Mouse (Mus musculus): ENCODE data around the gene Scrn3. TPM values are rescaled to one million over a fixed set of nuclear protein-coding genes. Genes with fewer than 3 reads are reported as not detected.
A peak's percentile ranks its signal among the peaks of the same experiment; 100 is the strongest.

Scrn3 gene
- total RNA-seq, 2 experiments from 2014 or later = 15.1 to 22.8 TPM

- no peak for DNase-seq (ENCODE audit: low spot score in 2 of 2)
Measured at GRCm38 (mm10) chr2:73378326-73378725, 65.9 kb downstream of the Scrn3 start.

- DNase-seq (ENCODE audit: low spot score in 2 of 2) = no peak
Measured at GRCm38 (mm10) chr2:73379656-73380055, 67.3 kb downstream of the Scrn3 start.

- DNase-seq (ENCODE audit: low spot score in 2 of 2) = no peak
Measured at GRCm38 (mm10) chr2:73380298-73380975, 68.0 kb downstream of the Scrn3 start.

GRCm38 (mm10) chr2:73385172-73385571, 72.8 kb downstream of the Scrn3 start:
- DNase-seq (ENCODE audit: low spot score in 2 of 2) = no peak

DNA sequence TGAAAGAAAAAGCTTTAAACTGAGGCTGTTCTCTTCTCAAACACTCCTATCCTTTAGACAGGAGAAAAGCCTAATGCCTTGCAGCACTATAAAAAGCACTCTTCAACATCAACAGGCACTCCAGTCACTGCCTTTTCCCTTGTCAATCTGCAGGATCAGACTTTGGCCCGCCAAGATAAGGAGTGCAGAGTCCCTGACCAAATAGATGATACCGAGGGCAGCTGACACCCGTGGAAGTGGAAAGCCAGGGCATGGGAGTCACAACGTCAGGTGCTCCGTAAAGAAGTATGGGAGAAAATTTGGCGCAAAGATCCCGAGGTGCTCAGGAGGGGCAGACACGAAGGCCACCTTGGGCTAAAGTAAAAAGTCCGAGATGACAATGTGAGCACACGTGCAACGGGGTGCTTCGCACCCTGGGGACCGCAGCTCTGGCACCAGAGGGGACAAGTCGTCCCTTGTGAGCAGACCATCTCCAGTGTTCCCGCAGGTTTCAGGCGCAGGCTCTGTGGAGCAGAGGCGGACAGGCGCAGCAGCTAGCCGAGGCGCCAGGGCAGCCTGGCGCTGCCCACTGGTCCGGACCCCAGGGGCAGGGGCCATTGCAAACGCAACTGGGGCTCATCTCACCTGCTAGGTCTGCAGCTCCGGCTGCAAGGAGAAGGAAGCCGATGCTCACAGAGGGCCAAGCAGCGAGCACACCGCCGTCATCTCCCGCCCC, 73.4 kb downstream of the Scrn3 start:
- peak in 1 of 2 experiments; percentile 6 for DNase-seq (ENCODE audit: low spot score in 2 of 2)

DNA sequence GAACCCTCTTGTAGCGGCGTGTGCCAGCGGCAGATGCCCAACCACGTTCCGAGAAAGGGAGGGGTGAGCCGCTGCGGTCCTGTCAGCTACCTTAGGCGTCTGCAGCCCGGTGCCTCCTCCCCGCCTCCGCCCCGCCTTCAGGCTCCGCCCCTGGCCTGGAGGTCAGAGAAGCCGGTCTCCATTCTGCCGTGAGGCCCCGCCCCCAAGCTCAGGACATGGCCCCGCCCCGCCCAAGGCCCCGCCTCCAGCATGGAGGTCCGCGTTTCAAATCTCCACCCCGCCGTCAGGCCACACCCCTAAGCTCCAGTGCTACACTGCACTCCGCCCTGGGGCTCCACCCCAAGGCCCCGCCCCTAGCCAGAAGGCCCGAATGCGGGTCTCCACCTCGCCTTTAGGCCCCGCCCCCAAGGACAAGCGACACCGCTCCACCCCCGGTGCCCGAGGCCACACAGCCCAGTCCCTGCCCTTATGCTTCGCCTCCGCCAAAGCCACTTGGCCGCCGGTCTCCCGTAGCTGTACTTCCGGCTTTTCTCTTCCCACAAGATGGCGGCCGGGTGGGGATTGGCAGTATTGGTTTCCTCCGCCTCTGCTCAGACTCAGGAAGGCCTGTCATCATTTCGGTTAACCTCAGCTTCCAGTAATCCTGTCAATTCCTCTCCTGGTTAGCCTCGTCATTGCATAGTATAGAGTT, 74.1 kb downstream of the Scrn3 start, which contains the start of gene Gpr155:
Gpr155 (minus strand) TSS at position 217 of the 691 bp plus-strand sequence.
- peak; percentile 97 to 100 for DNase-seq (ENCODE audit: low spot score in 2 of 2)

Other genes with a start within 250 kb of the Scrn3 start
- gene Ola1, start 93.7 kb upstream of the Scrn3 start, total RNA-seq (2021) = 10 to 100 TPM; 54.5 to 56.9 TPM
- under 1 TPM in 1 of 2 experiments, not detected in 1; 0.20 TPM for gene Sp9, start 40.7 kb upstream of the Scrn3 start, total RNA-seq (2021)
- gene Cir1, start 100 bp downstream of the Scrn3 start, total RNA-seq (2021) = 10 to 100 TPM; 25.3 to 28.8 TPM
- gene Gpr155, start 74.0 kb downstream of the Scrn3 start, total RNA-seq (2021) = 1 to 10 TPM; 8.1 to 9.2 TPM
- 10 to 100 TPM; 20.4 to 22.1 TPM for gene Wipf1, start 217.1 kb downstream of the Scrn3 start, total RNA-seq (2021)

Measured in adrenal gland, postnatal 4 days (tissue).